Mouse (Mus musculus) Patski (cell line): Measurements from ENCODE around the gene Ifna4. TPM values are rescaled to one million over a fixed set of nuclear protein-coding genes. Genes with fewer than 3 reads are reported as not detected.
A peak's percentile ranks its signal among the peaks of the same experiment; 100 is the strongest.
"Not testable (repeated sequence)": the region's sequence is repeated elsewhere in the genome, so short reads cannot be mapped to it uniquely, and the experiment has no call there.

Experiments used
- ATAC-seq: fragments of 100-300 bp; one replicate; pipeline ENCODE4 v1.8.0; 2021
- CTCF ChIA-PET: fragments of 350-600 bp; sonication (Branson Sonifier 250); formaldehyde crosslinking; loops from one replicate; lab custom pipeline; 2022; ENCODE audit warnings: inconsistent platforms; lab: Charles Lee
- POLR2A ChIA-PET: fragments of 350-600 bp; sonication (Branson Sonifier 250); formaldehyde crosslinking; loops from one replicate; lab custom pipeline; 2022; ENCODE audit warnings: antibody characterized with exemption, inconsistent platforms; lab: Charles Lee
- DNase-seq: peaks from one replicate; pipeline ENCODE4 v3.0.0-alpha.2; 2011; ENCODE audit warnings: low read depth, low spot score
- H3K27me3 ChIP-seq: fragments of 371-371 bp; one replicate; pipeline ENCODE4 v1.5.1; 2021
- CTCF ChIP-seq: fragments of 100-300 bp; IDR thresholded peaks from one replicate; pipeline ENCODE4 v1.5.1; 2021
- in situ Hi-C: fragments of 300-500 bp; cut with MboI; formaldehyde crosslinking; loops from 3 replicates; pipeline ENCODE4 v1.11.1; 2018; ENCODE audit warnings: low pct_unique_long_range_greater_than_20kb, mixed read lengths
- polyA plus RNA-seq: library from polyadenylated mRNA; unstranded; gene quantifications from one replicate; pipeline ENCODE4 v1.2.3, GENCODE M21; 2021

Gene Ifna4
- polyA plus RNA-seq, 1 experiment from 2014 or later: not detected

DNA sequence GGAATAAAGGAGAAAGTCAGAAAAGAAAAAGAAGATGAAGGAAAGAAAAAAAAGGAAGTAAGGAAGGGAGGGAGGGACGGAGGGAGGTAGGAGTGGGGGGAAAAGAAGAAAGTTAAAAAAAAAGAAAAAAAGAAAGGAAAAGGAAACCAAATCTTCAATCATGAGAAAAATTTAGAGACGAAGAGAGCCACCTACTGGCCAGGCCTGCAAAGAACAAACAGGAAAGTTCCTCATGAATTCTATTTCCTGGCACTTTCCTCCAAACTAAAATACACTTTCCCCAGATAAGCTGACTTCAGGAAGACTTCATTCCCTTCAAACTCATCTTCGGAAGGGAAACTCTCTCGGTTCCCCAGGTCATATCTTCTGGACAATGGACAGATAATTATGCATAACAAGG lies 11.1 kb upstream of the Ifna4 start:
- ChIA-PET POLR2A (no interaction called here), CTCF (interaction anchor here (1.0 to 3.0 kb wide), 18 partner anchors 8 to 669 kb away, joined by 3 to 31 read pairs (median 6); partner anchors contain the start of genes Ifna14 and Ifna4)
- ATAC-seq (peak; percentile 27), DNase-seq (peak; percentile 30)
- TF ChIP-seq CTCF: peak; percentile 97
- in situ Hi-C loops: loop anchor here (5.0 to 25.0 kb wide), 5 partner anchors 258 to 1718 kb away; partner anchors contain the start of genes Dmrta1 and Ifna14
- peaks cover 4% of the 10 kb centered on the region for H3K27me3 ChIP-seq

DNA sequence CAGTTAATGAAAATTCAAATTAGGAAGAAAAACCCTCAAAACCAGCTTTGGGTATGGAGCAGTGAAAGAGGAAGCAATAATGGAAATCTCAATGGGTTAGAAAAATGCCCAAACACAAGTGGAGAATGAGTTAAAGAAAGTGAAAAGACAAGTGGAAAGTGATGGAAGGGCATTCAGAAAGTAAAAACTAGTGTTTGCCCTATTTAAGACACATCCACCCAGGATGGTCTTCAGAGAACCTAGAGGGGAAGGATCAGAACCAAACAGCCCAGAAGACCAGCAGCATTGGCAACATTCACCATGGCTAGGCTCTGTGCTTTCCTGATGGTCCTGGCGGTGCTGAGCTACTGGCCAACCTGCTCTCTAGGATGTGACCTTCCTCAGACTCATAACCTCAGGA lies 6.4 kb upstream of the Ifna4 start, which contains the start of gene Ifna5:
Gene Ifna5 (plus strand): TSS at position 301 of the 400 bp plus-strand sequence.
- DNase-seq, POLR2A ChIA-PET, CTCF ChIA-PET, H3K27me3 ChIP-seq, ATAC-seq: not testable (repeated sequence)
- in situ Hi-C loops: loop anchor here (25.0 kb wide), 4 partner anchors 673 to 1723 kb away; partner anchors contain the start of gene Dmrta1

DNA sequence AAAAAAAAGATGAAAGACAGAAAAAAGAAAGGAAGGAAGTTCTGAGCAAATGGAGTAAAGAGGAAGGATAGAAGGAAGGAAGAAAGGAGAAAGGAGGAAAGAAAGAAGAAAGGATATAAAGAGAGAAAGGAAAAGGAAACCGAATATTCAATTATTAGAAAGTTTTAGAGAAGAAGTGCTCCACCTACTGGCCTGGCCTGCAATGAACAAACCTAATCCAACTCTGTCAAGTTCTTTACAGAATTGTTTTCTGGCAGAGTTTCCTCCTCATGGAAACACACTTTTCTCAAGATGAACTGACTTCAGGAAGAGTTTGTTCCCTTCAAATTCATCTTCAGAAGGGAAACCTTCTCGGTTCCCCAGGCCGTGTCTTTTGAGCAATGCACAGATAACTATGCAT lies 2.8 kb upstream of the Ifna4 start:
- ChIA-PET CTCF (interaction anchor here (1.1 kb wide), 1 partner anchor 10 kb away, joined by 4 read pairs; no protein-coding TSS in a partner anchor), POLR2A (no interaction called here)
- no peak for DNase-seq
- ATAC-seq: no peak
- TF ChIP-seq CTCF: peak; percentile 42
- in situ Hi-C loops: loop anchor here (25.0 kb wide), 4 partner anchors 677 to 1727 kb away; partner anchors contain the start of gene Dmrta1
- no peaks in the 10 kb centered on the region for H3K27me3 ChIP-seq

DNA sequence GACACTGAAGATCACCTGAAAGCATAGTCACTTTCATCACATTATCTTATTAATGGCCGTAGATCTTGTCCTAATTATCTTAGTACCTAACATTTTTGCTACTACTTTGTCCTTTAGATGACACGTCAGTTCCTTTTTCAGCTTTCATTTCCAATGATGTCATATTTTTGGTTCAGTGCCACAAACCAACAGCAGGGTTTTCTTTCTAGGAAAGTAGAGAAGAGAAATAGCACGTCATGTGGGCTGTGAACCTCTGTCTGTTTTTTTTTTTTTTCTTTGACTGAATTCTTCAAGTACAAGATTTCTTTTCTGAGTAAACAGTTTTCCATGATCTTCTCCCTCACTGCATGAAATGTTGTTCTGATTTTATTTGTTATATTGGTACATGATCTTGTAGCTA lies 1.6 kb upstream of the Ifna4 start:
- in situ Hi-C loops: loop anchor here (25.0 kb wide), 4 partner anchors 678 to 1728 kb away; partner anchors contain the start of gene Dmrta1
- peaks cover 4% of the 10 kb centered on the region for H3K27me3 ChIP-seq
- no peak for ATAC-seq

DNA sequence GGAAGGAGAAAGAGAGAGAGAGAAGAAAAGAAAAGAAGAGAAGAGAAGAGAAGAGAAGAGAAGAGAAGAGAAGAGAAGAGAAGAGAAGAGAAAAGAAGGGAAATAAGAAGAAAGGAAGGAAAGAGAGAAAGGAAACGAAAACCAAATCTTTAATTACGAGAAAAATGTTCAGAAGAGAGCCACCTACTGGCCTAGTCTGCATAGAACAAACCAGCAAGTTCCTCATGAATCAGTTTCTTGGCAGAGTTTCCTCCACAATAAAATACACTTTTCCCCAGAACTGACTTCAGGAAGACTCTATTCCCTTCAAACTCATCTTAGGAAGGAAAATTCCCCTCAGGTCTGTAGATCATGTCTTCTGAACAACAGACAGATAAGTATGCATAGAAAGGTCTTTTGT lies 3.7 kb downstream of the Ifna4 start:
- ATAC-seq (no peak), DNase-seq (no peak)
- in situ Hi-C loops: loop anchor here (25.0 kb wide), 4 partner anchors 683 to 1733 kb away; partner anchors contain the start of gene Dmrta1
- peak; percentile 40 for TF ChIP-seq CTCF
- POLR2A ChIA-PET: no interaction called here
- peaks cover 9% of the 10 kb centered on the region for H3K27me3 ChIP-seq
- CTCF ChIA-PET: no interaction called here

More for the DNA sequence above, 1.6 kb upstream of the Ifna4 start:
- CTCF ChIA-PET: no interaction called here
- TF ChIP-seq CTCF: no peak
- no peak for DNase-seq
- POLR2A ChIA-PET: no interaction called here

DNA sequence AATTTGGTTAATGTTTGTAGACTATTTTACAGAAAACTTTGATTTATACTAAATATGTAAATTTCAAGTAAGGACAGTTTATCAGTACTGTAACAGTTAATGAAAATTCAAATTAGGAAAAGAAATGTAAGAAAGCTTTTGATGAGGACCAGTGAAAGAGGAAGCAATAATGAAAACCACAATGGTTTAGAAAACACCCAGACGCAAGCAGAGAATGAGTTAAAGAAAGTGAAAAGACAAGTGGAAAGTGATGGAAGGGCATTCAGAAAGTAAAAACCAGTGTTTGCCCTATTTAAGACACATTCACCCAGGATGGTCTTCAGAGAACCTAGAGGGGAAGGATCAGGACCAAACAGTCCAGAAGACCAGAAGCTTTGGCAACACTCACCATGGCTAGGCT lies 8.0 kb downstream of the Ifna4 start, which contains the start of gene Ifna1:
Gene Ifna1 (plus strand): TSS at position 390 of the 400 bp plus-strand sequence.
- TF ChIP-seq CTCF: no peak
- CTCF ChIA-PET: interaction anchor here (1.3 kb wide), 1 partner anchor 11 kb away, joined by 4 read pairs; no protein-coding TSS in a partner anchor
- POLR2A ChIA-PET: no interaction called here
- peaks cover 5% of the 10 kb centered on the region for H3K27me3 ChIP-seq
- in situ Hi-C loops: loop anchor here (25.0 kb wide), 5 partner anchors 87 to 1737 kb away; partner anchors contain the start of genes Dmrta1, Gm13271, Gm13283 and Gm13290
- no peak for DNase-seq
- no peak for ATAC-seq

DNA sequence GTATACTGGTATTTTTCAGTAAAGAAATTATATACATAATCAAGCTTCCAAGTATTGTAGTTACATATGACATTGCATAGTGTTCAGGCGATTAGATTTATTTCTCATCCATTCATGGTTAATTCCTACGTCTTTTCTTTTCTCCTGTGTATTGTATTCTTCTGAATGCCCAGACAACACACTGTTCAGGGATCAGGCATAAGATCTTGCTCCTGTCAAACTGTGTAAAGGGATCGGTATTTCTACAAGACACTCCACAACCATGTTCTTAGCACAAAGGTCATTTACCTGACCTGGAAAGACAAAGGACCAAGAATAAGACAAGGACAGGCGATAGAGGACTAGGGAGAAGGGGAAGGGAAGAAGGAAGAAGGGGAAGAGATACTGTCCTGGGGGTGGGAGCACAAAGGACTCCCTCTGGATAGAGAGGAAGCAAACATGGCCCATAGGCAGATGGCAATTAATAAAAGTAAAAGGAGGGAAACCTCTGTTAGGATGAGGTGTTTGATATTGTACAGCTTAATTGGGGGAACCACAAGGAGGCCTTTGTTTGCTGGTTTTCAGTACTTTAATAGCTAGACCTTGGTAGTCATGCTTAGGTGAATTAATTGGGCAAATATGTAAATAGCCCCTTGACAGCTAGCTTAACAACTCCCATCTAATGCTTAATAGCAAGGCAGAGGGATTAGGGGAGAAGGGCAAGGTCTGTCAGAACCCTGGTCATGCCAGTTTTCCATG lies 9.5 kb downstream of the Ifna4 start:
- no peak for TF ChIP-seq CTCF
- POLR2A ChIA-PET: no interaction called here
- no peak for ATAC-seq
- CTCF ChIA-PET: interaction anchor here (2.1 kb wide), 1 partner anchor 20 kb away, joined by 13 read pairs; no protein-coding TSS in a partner anchor
- H3K27me3 ChIP-seq: peaks cover 4% of the 10 kb centered on the region
- in situ Hi-C loops: loop anchor here (25.0 kb wide), 1 partner anchor 89 kb away; the partner anchor contains the start of genes Gm13271, Gm13283 and Gm13290
- DNase-seq: no peak

DNA sequence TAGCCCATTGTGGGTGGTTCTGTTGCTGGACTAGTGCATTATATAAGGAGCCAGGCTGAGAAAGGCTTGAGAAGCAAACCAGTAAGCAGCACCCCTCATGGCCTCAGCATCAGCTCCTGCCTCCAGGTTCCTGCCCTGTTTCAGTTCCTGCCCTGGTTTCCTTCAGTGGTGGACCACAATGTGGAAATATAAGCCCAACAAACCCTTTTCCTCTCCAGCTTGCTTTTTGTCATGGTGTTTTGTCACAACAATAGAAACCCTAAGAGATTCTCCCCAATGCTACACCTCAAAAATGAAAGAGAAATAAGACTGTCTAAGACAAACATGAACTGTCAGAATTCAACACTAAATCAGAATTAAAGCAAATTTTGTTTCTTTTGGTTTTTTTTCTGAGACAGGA lies 17.6 kb downstream of the Ifna4 start:
- peaks cover 5% of the 10 kb centered on the region for H3K27me3 ChIP-seq
- ATAC-seq (no peak), DNase-seq (no peak)
- no peak for TF ChIP-seq CTCF
- ChIA-PET POLR2A (no interaction called here), CTCF (interaction anchor here (1.6 to 4.7 kb wide), 2 partner anchors 9 to 28 kb away, joined by 4 to 28 read pairs; no protein-coding TSS in a partner anchor)
- in situ Hi-C loops: loop anchor here (25.0 kb wide), 1 partner anchor 97 kb away; the partner anchor contains the start of genes Gm13271, Gm13283 and Gm13290

DNA sequence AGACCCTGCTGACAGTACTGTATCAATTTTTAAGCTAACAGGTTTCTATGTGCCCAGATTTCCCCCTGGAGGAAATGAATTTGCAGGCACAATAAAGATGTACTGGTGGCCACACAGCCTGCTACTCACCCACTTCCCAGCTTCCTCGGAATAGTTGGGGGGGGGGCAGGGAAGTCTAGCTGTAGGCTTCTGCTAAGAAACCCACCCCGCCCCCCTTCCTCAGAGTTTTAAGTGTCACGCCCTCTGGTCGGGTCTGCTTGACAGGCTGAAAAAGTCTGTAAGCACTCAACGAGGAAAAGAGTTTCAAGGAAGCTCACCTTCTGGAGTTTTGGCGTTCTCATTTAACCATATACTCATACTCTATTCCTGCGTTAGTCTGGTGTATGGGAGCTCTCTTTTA lies 21.6 kb downstream of the Ifna4 start:
- no peaks in the 10 kb centered on the region for H3K27me3 ChIP-seq
- in situ Hi-C loops: loop anchor here (25.0 kb wide), 1 partner anchor 101 kb away; the partner anchor contains the start of genes Gm13271, Gm13283 and Gm13290
- ATAC-seq (no peak), DNase-seq (no peak)
- CTCF ChIA-PET: interaction anchor here (1.4 to 4.7 kb wide), 2 partner anchors 32 to 106 kb away, joined by 3 to 28 read pairs; no protein-coding TSS in a partner anchor
- POLR2A ChIA-PET: no interaction called here
- TF ChIP-seq CTCF: no peak

DNA sequence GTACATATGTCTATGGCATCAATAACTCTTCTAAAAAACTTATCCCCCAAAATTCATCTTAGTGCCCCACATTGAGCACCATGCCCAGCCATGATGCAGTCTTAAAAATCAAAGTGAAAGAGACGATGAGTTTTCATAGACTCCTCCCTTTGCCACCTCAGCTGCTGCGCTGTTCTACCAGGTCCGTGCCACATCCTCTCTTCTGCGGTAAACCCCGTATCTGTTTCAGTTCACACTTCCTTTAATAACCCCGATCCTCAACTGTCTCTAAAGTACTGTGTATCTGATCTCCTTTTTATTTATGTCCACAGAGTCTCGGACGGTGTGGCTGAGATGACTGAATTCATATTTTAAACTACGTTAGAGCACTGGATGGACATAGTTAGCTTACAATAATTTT lies 22.9 kb downstream of the Ifna4 start:
- ChIA-PET CTCF (interaction anchor here (1.1 to 4.3 kb wide), 3 partner anchors 12 to 424 kb away, joined by 3 to 31 read pairs (median 3); no protein-coding TSS in a partner anchor), POLR2A (no interaction called here)
- ATAC-seq: no peak
- no peak for DNase-seq
- in situ Hi-C loops: loop anchor here (25.0 kb wide), 1 partner anchor 102 kb away; the partner anchor contains the start of genes Gm13271, Gm13283 and Gm13290
- H3K27me3 ChIP-seq: no peaks in the 10 kb centered on the region
- no peak for TF ChIP-seq CTCF
